Mouse (Mus musculus): ENCODE measurements around the gene Cyb5r2.

Cyb5r2 gene

GRCm38 (mm10) chr7:107727538-107727937, 30.3 kb downstream of the Cyb5r2 start:
- DNase-seq (ENCODE audit: low read depth, low spot score) = no peak

GRCm38 (mm10) chr7:107722536-107722935, 35.3 kb downstream of the Cyb5r2 start:
- no peak for DNase-seq (ENCODE audit: low read depth, low spot score)

- no peak for DNase-seq (ENCODE audit: low read depth, low spot score)
Measured at GRCm38 (mm10) chr7:107720771-107721170, 37.1 kb downstream of the Cyb5r2 start.

GRCm38 (mm10) chr7:107714067-107714466, 43.8 kb downstream of the Cyb5r2 start:
- no peak for DNase-seq (ENCODE audit: low read depth, low spot score)

GRCm38 (mm10) chr7:107712743-107713142, 45.1 kb downstream of the Cyb5r2 start:
- no peak for DNase-seq (ENCODE audit: low read depth, low spot score)

- DNase-seq (ENCODE audit: low read depth, low spot score) = peak; percentile 47
Measured at GRCm38 (mm10) chr7:107708491-107709112, 49.2 kb downstream of the Cyb5r2 start.

- peak; percentile 37 for DNase-seq (ENCODE audit: low read depth, low spot score)
Measured at GRCm38 (mm10) chr7:107707650-107708049, 50.2 kb downstream of the Cyb5r2 start.

- peak; percentile 19 for DNase-seq (ENCODE audit: low read depth, low spot score)
Measured at GRCm38 (mm10) chr7:107705941-107706340, 51.9 kb downstream of the Cyb5r2 start.

GRCm38 (mm10) chr7:107702461-107703380, 55.1 kb downstream of the Cyb5r2 start:
- no peak for DNase-seq (ENCODE audit: low read depth, low spot score)

- DNase-seq (ENCODE audit: low read depth, low spot score) = no peak
Measured at GRCm38 (mm10) chr7:107700646-107701045, 57.2 kb downstream of the Cyb5r2 start.

- no peak for DNase-seq (ENCODE audit: low read depth, low spot score)
Measured at GRCm38 (mm10) chr7:107699926-107700325, 57.9 kb downstream of the Cyb5r2 start.

Measured in skeletal muscle tissue, adult 2 months (tissue).